27 mouse cellular contexts compared by ENCODE assay signal in genomic region chr3:40085116-40085515, GRCm38 (mm10).
DNase-seq lines count a peak whose midpoint lies in the region; TF ChIP-seq lines count a peak whose summit lies in the region.
"Had no signal": no experiment of that assay in that cellular context is flagged by ENCODE, and none has a peak within 500 bp of the region (broad histone marks: within the 10 kb centered on the region; RNA-seq: fewer than 3 reads in every experiment).

No protein-coding gene starts in this region.

- H3K27ac ChIP-seq in left cerebral cortex, adult 2 months: no peak overlapping the region
- H3K27ac ChIP-seq: heart, embryonic 13.5 days; hindbrain, embryonic 14.5 days; liver, embryonic 12.5 days; midbrain, embryonic 12.5 days; neural tube, embryonic 12.5 days; stomach, postnatal 0 days had no signal

- intact Hi-C loops in left cerebral cortex, adult 2 months (cut with DNase I): loop anchor here (5.0 kb wide), 1 partner anchor 307 kb away; no protein-coding TSS in a partner anchor

- DNase-seq in layer of hippocampus, adult 9-11 months: peak; percentile 23
- DNase-seq in layer of hippocampus, postnatal 10 days (ENCODE audit: low spot score in 2 of 2): no peak
- peak; percentile 55 for DNase-seq in right cerebral cortex, adult 18-20 months
- DNase-seq in right cerebral cortex, postnatal 4 days: no peak
- DNase-seq in left cerebral cortex, adult 2 months (ENCODE audit: extremely low spot score in 1 of 2, low spot score in 2 of 2): peak; percentile 9 to 20
- peak; percentile 59 for DNase-seq in telencephalon, adult 2 months (ENCODE audit: low read depth, low spot score)
- DNase-seq in retina, postnatal 1 day: no peak
- DNase-seq: adrenal gland, postnatal 25 days; cerebellum, adult 18-20 months; cerebellum, postnatal 14 days; gastrocnemius, postnatal 10 days; heart, postnatal 10 days; kidney, adult 9 months; kidney, postnatal 10 days; liver, postnatal 0 days; lung, postnatal 14 days; right cerebral cortex, postnatal 25 days; thymus, postnatal 14 days had no signal

- no peak overlapping the region for H3K4me3 ChIP-seq in left cerebral cortex, adult 2 months
- H3K4me3 ChIP-seq: erythroblast, embryonic 14.5 days; heart, embryonic 13.5 days; liver, embryonic 12.5 days; megakaryocyte, embryonic 14.5 days; midbrain, embryonic 12.5 days; myocyte; neural tube, embryonic 12.5 days had no signal

- no peak for TF ChIP-seq CTCF in left cerebral cortex, adult 2 months (IDR thresholded peaks at IDR 0.05)

Comparison
In these comparisons a context has a peak if more than half of its experiments do, and no peak if none do; other contexts are left out.
1. DNase-seq: peak in layer of hippocampus, adult 9-11 months (single experiment), right cerebral cortex, adult 18-20 months (single experiment), left cerebral cortex, adult 2 months (2 of 2) and telencephalon, adult 2 months (single experiment); none in layer of hippocampus, postnatal 10 days (0 of 2), right cerebral cortex, postnatal 4 days (single experiment) and retina, postnatal 1 day (single experiment).